Mouse (Mus musculus): ENCODE results near the gene Rab23. TPM values are rescaled to one million over a fixed set of nuclear protein-coding genes. Genes with fewer than 3 reads are reported as not detected.

The Rab23 gene
- polyA plus RNA-seq, 1 experiment from 2014 or later, result 33.5 TPM

GRCm38 (mm10) chr1:33717636-33718035, 2.1 kb upstream of the Rab23 start:
- Histone ChIP-seq H3K9me3 (ENCODE audit: control insufficient read depth, low read length) (no peaks in the 10 kb centered on the region), H3K9ac (replicated peaks; ENCODE audit: low read depth, low read length) (no peak overlapping the region), H3K4me3 (ENCODE audit: low read depth, low read length) (no peak overlapping the region), H3K36me3 (ENCODE audit: control insufficient read depth, insufficient read depth, low read length) (no peaks in the 10 kb centered on the region), H3K4me2 (ENCODE audit: low read depth, low read length) (no peak overlapping the region), H3K4me1 (ENCODE audit: control insufficient read depth, insufficient read depth, low read length) (0 out of 2 replicates have a peak, but pooled peaks cover 4% of the 10 kb centered on the region), H3K27ac (ENCODE audit: low read depth, low read length) (no peak overlapping the region), H3K27me3 (ENCODE audit: control insufficient read depth, insufficient read depth, low read length) (no peaks in the 10 kb centered on the region)
- 87% methylated on average over 1 of the region's 1 CpGs for WGBS
- no peak for ATAC-seq (ENCODE audit: low read depth)

GRCm38 (mm10) chr1:33720231-33720630, 544 bp downstream of the Rab23 start:
- H3K4me3 ChIP-seq (ENCODE audit: low read depth, low read length), result peak overlapping the region; percentile 68
- peak overlapping the region; percentile 75 for H3K9ac ChIP-seq (replicated peaks; ENCODE audit: low read depth, low read length)
- H3K27ac ChIP-seq (ENCODE audit: low read depth, low read length), result peak overlapping the region; percentile 83
- H3K36me3 ChIP-seq (ENCODE audit: control insufficient read depth, insufficient read depth, low read length), result peaks cover 16% of the 10 kb centered on the region; the same call in 1 of the 2 replicates
- no peaks in the 10 kb centered on the region for H3K9me3 ChIP-seq (ENCODE audit: control insufficient read depth, low read length)
- 0 out of 2 replicates have a peak, but pooled peaks cover 4% of the 10 kb centered on the region for H3K4me1 ChIP-seq (ENCODE audit: control insufficient read depth, insufficient read depth, low read length)
- under 1% methylated on average over 41 of the region's 41 CpGs for WGBS
- peak; percentile 72 for ATAC-seq (ENCODE audit: low read depth)
- H3K4me2 ChIP-seq (ENCODE audit: low read depth, low read length), result peak overlapping the region; percentile 49
- no peaks in the 10 kb centered on the region for H3K27me3 ChIP-seq (ENCODE audit: control insufficient read depth, insufficient read depth, low read length)

GRCm38 (mm10) chr1:33721020-33721419, 1.3 kb downstream of the Rab23 start:
- H3K27ac ChIP-seq (ENCODE audit: low read depth, low read length), result no peak overlapping the region
- no peaks in the 10 kb centered on the region for H3K27me3 ChIP-seq (ENCODE audit: control insufficient read depth, insufficient read depth, low read length)
- peak overlapping the region; percentile 49 for H3K4me2 ChIP-seq (ENCODE audit: low read depth, low read length)
- H3K36me3 ChIP-seq (ENCODE audit: control insufficient read depth, insufficient read depth, low read length), result peaks cover 18% of the 10 kb centered on the region; the same call in 1 of the 2 replicates
- 79% methylated on average over 7 of the region's 7 CpGs for WGBS
- H3K4me3 ChIP-seq (ENCODE audit: low read depth, low read length), result peak overlapping the region; percentile 68
- H3K9me3 ChIP-seq (ENCODE audit: control insufficient read depth, low read length), result no peaks in the 10 kb centered on the region
- 0 out of 2 replicates have a peak, but pooled peaks cover 4% of the 10 kb centered on the region for H3K4me1 ChIP-seq (ENCODE audit: control insufficient read depth, insufficient read depth, low read length)
- H3K9ac ChIP-seq (replicated peaks; ENCODE audit: low read depth, low read length), result no peak overlapping the region
- no peak for ATAC-seq (ENCODE audit: low read depth)

DNA sequence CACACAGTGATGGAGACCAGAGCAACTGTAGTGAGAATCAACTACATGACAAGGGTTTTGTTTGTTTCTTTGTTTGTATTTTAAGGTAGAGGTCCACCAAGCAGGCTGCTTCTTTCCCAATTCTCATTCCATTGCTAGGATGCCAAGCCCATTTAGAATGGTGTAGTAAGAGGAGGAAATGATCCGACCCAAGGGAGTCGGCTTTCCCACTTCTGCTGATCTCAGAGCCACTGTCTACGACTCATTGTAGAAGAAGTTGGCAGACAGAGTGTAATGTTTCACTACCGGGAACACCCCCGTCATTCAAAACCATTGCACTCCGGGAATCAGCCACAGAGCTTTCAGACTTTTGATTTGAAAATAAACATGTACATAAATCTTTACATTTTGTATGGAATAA, 4.8 kb downstream of the Rab23 start:
- 0 out of 2 replicates have a peak, but pooled peaks cover 4% of the 10 kb centered on the region for H3K4me1 ChIP-seq (ENCODE audit: control insufficient read depth, insufficient read depth, low read length)
- H3K9ac ChIP-seq (replicated peaks; ENCODE audit: low read depth, low read length), result no peak overlapping the region
- no peaks in the 10 kb centered on the region for H3K9me3 ChIP-seq (ENCODE audit: control insufficient read depth, low read length)
- H3K27ac ChIP-seq (ENCODE audit: low read depth, low read length), result no peak overlapping the region
- no peak for ATAC-seq (ENCODE audit: low read depth)
- no peak overlapping the region for H3K4me3 ChIP-seq (ENCODE audit: low read depth, low read length)
- no peak overlapping the region for H3K4me2 ChIP-seq (ENCODE audit: low read depth, low read length)
- H3K36me3 ChIP-seq (ENCODE audit: control insufficient read depth, insufficient read depth, low read length), result peaks cover 23% of the 10 kb centered on the region; the same call in 1 of the 2 replicates
- 91% methylated on average over 6 of the region's 6 CpGs for WGBS
- no peaks in the 10 kb centered on the region for H3K27me3 ChIP-seq (ENCODE audit: control insufficient read depth, insufficient read depth, low read length)

DNA sequence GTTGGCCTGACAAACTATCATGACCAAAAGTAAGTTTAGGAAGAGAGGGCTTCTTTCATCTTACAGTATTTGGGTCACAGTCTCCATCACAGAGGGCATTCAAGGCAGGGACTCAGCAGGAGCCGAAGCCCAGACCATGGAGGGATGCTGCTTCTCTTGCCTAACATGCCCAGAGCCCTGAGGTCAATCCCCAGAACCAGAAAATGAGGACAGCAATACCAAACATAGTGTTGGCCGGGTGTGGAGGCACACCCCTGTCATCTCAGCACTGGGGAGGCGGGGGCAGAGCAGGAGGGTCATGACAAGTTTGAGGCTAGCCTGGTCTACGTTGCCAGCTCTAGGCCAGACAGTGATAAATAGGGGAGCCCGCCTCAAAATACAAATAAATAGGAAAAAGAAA, 5.4 kb downstream of the Rab23 start:
- no peak overlapping the region for H3K4me3 ChIP-seq (ENCODE audit: low read depth, low read length)
- no peak overlapping the region for H3K9ac ChIP-seq (replicated peaks; ENCODE audit: low read depth, low read length)
- no peak overlapping the region for H3K4me2 ChIP-seq (ENCODE audit: low read depth, low read length)
- H3K27ac ChIP-seq (ENCODE audit: low read depth, low read length), result no peak overlapping the region
- 94% methylated on average over 5 of the region's 5 CpGs for WGBS
- no peak for ATAC-seq (ENCODE audit: low read depth)
- no peaks in the 10 kb centered on the region for H3K27me3 ChIP-seq (ENCODE audit: control insufficient read depth, insufficient read depth, low read length)
- peaks cover 23% of the 10 kb centered on the region; the same call in 1 of the 2 replicates for H3K36me3 ChIP-seq (ENCODE audit: control insufficient read depth, insufficient read depth, low read length)
- no peaks in the 10 kb centered on the region for H3K9me3 ChIP-seq (ENCODE audit: control insufficient read depth, low read length)
- 0 out of 2 replicates have a peak, but pooled peaks cover 4% of the 10 kb centered on the region for H3K4me1 ChIP-seq (ENCODE audit: control insufficient read depth, insufficient read depth, low read length)

- H3K4me3 ChIP-seq (ENCODE audit: low read depth, low read length), result no peak overlapping the region
- 0 out of 2 replicates have a peak, but pooled peaks have one; percentile 21 for ATAC-seq (ENCODE audit: low read depth)
- no peak overlapping the region for H3K9ac ChIP-seq (replicated peaks; ENCODE audit: low read depth, low read length)
- H3K36me3 ChIP-seq (ENCODE audit: control insufficient read depth, insufficient read depth, low read length), result peaks cover 15% of the 10 kb centered on the region; the same call in 1 of the 2 replicates
- no peak overlapping the region for H3K27ac ChIP-seq (ENCODE audit: low read depth, low read length)
- WGBS, result 90% methylated on average over 9 of the region's 9 CpGs
- H3K4me1 ChIP-seq (ENCODE audit: control insufficient read depth, insufficient read depth, low read length), result no peaks in the 10 kb centered on the region
- H3K27me3 ChIP-seq (ENCODE audit: control insufficient read depth, insufficient read depth, low read length), result no peaks in the 10 kb centered on the region
- H3K9me3 ChIP-seq (ENCODE audit: control insufficient read depth, low read length), result no peaks in the 10 kb centered on the region
- H3K4me2 ChIP-seq (ENCODE audit: low read depth, low read length), result no peak overlapping the region
Observed at GRCm38 (mm10) chr1:33733044-33733443, 13.4 kb downstream of the Rab23 start.

- Histone ChIP-seq H3K4me1 (ENCODE audit: control insufficient read depth, insufficient read depth, low read length) (no peaks in the 10 kb centered on the region), H3K27ac (ENCODE audit: low read depth, low read length) (no peak overlapping the region), H3K27me3 (ENCODE audit: control insufficient read depth, insufficient read depth, low read length) (no peaks in the 10 kb centered on the region), H3K9ac (replicated peaks; ENCODE audit: low read depth, low read length) (no peak overlapping the region), H3K4me3 (ENCODE audit: low read depth, low read length) (no peak overlapping the region), H3K9me3 (ENCODE audit: control insufficient read depth, low read length) (no peaks in the 10 kb centered on the region), H3K36me3 (ENCODE audit: control insufficient read depth, insufficient read depth, low read length) (peaks cover 18% of the 10 kb centered on the region; the same call in 1 of the 2 replicates), H3K4me2 (ENCODE audit: low read depth, low read length) (no peak overlapping the region)
- ATAC-seq (ENCODE audit: low read depth), result no peak
- 51% methylated on average over 5 of the region's 5 CpGs for WGBS
Observed at GRCm38 (mm10) chr1:33734001-33734685, 14.5 kb downstream of the Rab23 start.

DNA sequence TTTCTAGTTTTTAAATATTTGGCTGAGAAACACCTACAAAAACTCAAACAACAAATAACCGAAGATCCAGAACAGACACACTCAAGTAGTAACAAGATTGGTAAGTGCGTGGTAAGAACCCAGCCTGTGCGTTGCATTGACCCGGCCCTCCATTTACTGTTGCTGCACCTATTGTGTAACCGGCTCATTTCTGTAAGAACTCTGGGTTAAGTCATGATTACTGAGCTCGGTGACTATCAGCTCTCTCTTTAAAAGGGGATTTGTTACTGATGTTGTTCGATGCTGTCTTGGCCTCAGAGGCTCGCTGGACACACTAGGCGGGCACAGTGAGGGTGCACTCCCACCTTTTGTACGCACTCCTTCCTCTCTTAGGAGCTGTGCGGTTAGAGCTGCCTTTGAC, 18.6 kb downstream of the Rab23 start:
- Histone ChIP-seq H3K4me2 (ENCODE audit: low read depth, low read length) (no peak overlapping the region), H3K4me3 (ENCODE audit: low read depth, low read length) (no peak overlapping the region), H3K4me1 (ENCODE audit: control insufficient read depth, insufficient read depth, low read length) (no peaks in the 10 kb centered on the region), H3K36me3 (ENCODE audit: control insufficient read depth, insufficient read depth, low read length) (peaks cover 21% of the 10 kb centered on the region; the same call in 1 of the 2 replicates), H3K9ac (replicated peaks; ENCODE audit: low read depth, low read length) (no peak overlapping the region), H3K9me3 (ENCODE audit: control insufficient read depth, low read length) (no peaks in the 10 kb centered on the region), H3K27ac (ENCODE audit: low read depth, low read length) (no peak overlapping the region), H3K27me3 (ENCODE audit: control insufficient read depth, insufficient read depth, low read length) (no peaks in the 10 kb centered on the region)
- WGBS, result 95% methylated on average over 11 of the region's 11 CpGs
- no peak for ATAC-seq (ENCODE audit: low read depth)

DNA sequence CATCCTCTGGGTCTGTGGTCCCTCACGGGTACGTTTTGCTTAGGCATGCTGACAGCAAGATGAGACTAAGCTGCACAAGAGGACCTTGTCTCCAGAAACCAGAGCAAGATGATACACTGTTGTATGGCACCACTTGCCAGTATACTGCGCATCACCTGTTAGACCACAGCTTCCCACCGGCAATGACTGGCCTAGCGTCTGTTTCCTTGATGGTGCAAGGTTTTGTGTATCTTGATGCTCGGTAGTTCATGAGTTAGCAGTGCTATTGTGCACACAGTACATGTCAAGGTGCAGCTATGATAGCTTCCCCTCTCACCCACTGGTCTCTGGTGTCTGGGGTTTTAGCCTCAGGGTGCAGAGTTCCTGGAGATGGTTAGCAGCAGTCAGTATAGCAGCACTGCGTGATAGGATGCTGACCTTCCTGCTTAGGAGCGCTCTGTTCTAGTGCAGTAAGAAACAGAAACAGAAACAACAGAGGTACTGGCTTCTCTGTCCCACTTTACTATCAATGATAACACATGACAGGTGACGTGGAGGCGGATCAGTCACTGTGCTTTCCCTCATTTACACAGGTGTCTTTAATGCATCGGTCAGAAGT, 19.1 kb downstream of the Rab23 start:
- no peak overlapping the region for H3K4me2 ChIP-seq (ENCODE audit: low read depth, low read length)
- no peak overlapping the region for H3K4me3 ChIP-seq (ENCODE audit: low read depth, low read length)
- no peaks in the 10 kb centered on the region for H3K4me1 ChIP-seq (ENCODE audit: control insufficient read depth, insufficient read depth, low read length)
- ATAC-seq (ENCODE audit: low read depth), result peak; percentile 52
- no peak overlapping the region for H3K9ac ChIP-seq (replicated peaks; ENCODE audit: low read depth, low read length)
- peaks cover 21% of the 10 kb centered on the region; the same call in 1 of the 2 replicates for H3K36me3 ChIP-seq (ENCODE audit: control insufficient read depth, insufficient read depth, low read length)
- no peaks in the 10 kb centered on the region for H3K9me3 ChIP-seq (ENCODE audit: control insufficient read depth, low read length)
- no peak overlapping the region for H3K27ac ChIP-seq (ENCODE audit: low read depth, low read length)
- no peaks in the 10 kb centered on the region for H3K27me3 ChIP-seq (ENCODE audit: control insufficient read depth, insufficient read depth, low read length)
- WGBS, result 90% methylated on average over 11 of the region's 11 CpGs

All from neural tube, embryonic 14.5 days (tissue).